Mouse (Mus musculus) myocyte (in vitro differentiated cells): Measurements from ENCODE around the gene Rabl2.

ENCODE experiments used
- POLR2A ChIP-seq: IDR thresholded peaks from one replicate; pipeline ENCODE4 v1.6.1; 2011; ENCODE audit warnings: low read depth, mild to moderate bottlenecking, control low read depth, moderate library complexity; ENCODE audit not compliant: insufficient read length
- TCF12 ChIP-seq: IDR thresholded peaks from one replicate; pipeline ENCODE4 v1.6.1; 2011; ENCODE audit warnings: mild to moderate bottlenecking, control low read depth; ENCODE audit not compliant: poor library complexity, insufficient read depth, severe bottlenecking

DNA sequence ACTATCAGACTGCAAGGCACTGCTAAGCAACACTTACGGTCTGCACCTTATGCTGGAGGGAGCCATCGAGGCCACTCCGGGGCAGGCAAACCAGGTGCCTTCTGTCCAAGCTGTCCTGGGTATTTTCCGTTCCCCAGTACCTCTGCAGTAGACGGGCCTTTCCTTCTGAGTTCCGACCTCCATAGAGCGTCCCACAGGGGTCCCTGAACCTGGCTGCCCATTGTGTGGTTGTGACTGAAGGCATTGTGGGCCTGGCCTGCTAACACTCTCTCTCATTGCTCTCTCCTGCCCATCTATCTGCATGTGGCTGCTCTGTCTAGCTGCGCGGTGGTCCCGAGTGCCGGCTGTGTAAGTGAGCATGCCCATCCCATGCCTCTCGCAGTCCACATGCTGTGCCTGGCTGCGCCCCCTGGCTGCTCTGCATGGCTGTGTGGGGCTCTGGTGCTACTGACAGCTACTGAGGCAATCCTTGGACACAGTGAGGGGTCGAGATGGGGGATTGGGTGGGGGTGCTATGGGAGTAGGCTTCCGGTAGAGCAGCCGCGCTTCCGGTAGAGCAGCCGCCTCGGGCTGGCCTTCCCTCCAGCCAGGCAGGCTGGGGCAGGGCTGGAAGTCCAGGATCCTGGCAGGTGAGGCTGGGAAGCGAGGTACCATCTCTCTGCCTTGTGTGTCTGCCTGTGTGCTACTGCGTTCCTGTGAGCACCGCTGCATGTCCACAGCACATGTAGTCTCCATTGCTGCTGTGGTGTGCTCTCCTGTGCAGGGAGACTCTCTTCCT, 35.1 kb downstream of the Rabl2 start:
- TF ChIP-seq TCF12 (no peak), POLR2A (no peak)
